Mouse (Mus musculus) embryonic facial prominence, embryonic 13.5 days (tissue): ENCODE measurements around the gene Rptn. TPM values are rescaled to one million over a fixed set of nuclear protein-coding genes. Genes with fewer than 3 reads are reported as not detected.
"Not testable (repeated sequence)": the region's sequence is repeated elsewhere in the genome, so short reads cannot be mapped to it uniquely, and the experiment has no call there.

Experiments used
- ATAC-seq: fragments of 200-750 bp; cut with Nextera tagmentation; 2 replicates; pipeline ENCODE4 v1.8.0; 2017; ENCODE audit warnings: low read depth; ENCODE audit not compliant: insufficient number of reproducible peaks, insufficient read depth, low FRiP score, low TSS enrichment
- H3K27ac ChIP-seq: fragments of 300-500 bp; sonication (generic); 2 replicates; pipeline ENCODE4 v1.5.1; 2015; ENCODE audit warnings: moderate library complexity, mild to moderate bottlenecking, inconsistent platforms
- H3K27me3 ChIP-seq: fragments of 300-500 bp; sonication (generic); 2 replicates; pipeline ENCODE4 v1.6.1; 2015; ENCODE audit warnings: mild to moderate bottlenecking, inconsistent platforms
- H3K36me3 ChIP-seq: fragments of 300-500 bp; sonication (generic); 2 replicates; pipeline ENCODE4 v1.6.1; 2015; ENCODE audit warnings: mild to moderate bottlenecking, inconsistent platforms
- H3K4me1 ChIP-seq: fragments of 300-500 bp; sonication (generic); 2 replicates; pipeline ENCODE4 v1.6.1; 2015; ENCODE audit warnings: inconsistent platforms
- H3K4me2 ChIP-seq: fragments of 300-500 bp; sonication (generic); 2 replicates; pipeline ENCODE4 v1.6.1; 2015; ENCODE audit warnings: moderate library complexity, mild to moderate bottlenecking, inconsistent platforms
- H3K4me3 ChIP-seq: fragments of 300-500 bp; sonication (generic); 2 replicates; pipeline ENCODE4 v1.5.1; 2015; ENCODE audit warnings: mild to moderate bottlenecking, inconsistent platforms
- H3K9ac ChIP-seq: fragments of 300-500 bp; sonication (generic); 2 replicates; pipeline ENCODE4 v1.6.1; 2015; ENCODE audit warnings: mild to moderate bottlenecking, inconsistent platforms
- H3K9me3 ChIP-seq: fragments of 300-500 bp; sonication (generic); 2 replicates; pipeline ENCODE4 v1.6.1; 2016; ENCODE audit warnings: inconsistent platforms
- WGBS: fragments of 180-500 bp; shearing (Covaris S2); methylation state at CpG from one replicate; pipeline ENCODE4 v1.1.7; 2015; ENCODE audit warnings: mixed read lengths; 5-methylcytosine and 5-hydroxymethylcytosine counted together
- polyA plus RNA-seq: library from polyadenylated mRNA; unstranded; fragments of >200 nt; fragmentation: Nextera tagmentation; extraction: Ambion mirVana; gene quantifications from 2 replicates; pipeline ENCODE4 v1.2.1, GENCODE M21; 2015

The Rptn gene
- polyA plus RNA-seq, 1 experiment from 2014 or later = not detected

DNA sequence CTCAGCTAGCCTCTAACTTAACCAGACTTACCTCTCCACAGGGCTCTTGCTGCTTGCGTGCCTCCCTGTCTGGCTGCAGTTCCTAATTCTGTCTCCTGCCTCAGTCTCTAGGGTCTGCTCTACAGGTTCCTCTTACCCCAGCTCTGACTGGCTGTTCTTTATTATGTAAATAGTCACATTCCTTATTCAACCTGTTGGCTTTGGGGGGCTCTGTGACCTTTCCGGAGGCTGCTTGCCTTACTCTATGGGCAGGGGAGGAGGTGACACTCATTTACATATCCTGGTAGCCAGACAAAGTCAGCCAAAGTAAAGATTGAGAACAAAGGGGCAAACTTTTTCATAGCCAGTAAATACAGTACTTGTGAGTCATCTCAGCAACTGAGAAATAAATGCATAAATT, 18.4 kb downstream of the Rptn start:
- Histone ChIP-seq H3K36me3 (no peaks in the 10 kb centered on the region), H3K9ac (no peak overlapping the region), H3K27ac (no peak overlapping the region), H3K4me3 (no peak overlapping the region), H3K4me1 (no peaks in the 10 kb centered on the region), H3K27me3 (no peaks in the 10 kb centered on the region), H3K9me3 (no peaks in the 10 kb centered on the region), H3K4me2 (no peak overlapping the region)
- no peak for ATAC-seq
- WGBS = 16% methylated on average over 2 of the region's 2 CpGs

DNA sequence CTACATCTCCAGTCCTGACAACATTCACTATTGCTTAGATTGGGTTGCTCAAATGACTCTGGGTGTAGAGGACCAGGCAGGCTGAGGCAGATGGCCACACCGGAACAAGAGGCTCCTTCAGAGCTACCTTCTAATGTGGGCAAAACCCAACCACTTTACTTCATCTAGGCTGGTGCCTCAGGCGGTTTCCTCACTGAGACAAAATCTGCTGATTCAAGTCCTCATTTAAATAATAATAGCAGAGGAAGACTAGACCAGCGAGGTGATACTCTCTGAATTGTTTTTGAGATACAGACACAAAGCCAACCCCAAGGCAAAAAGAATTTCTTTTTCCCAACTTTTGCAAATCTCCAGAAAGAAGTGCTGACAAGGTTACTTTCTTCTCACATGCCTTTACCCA, 38.2 kb downstream of the Rptn start:
- WGBS = 35% methylated on average over 3 of the region's 3 CpGs
- Histone ChIP-seq H3K27ac (no peak overlapping the region), H3K4me1 (no peaks in the 10 kb centered on the region), H3K9ac (no peak overlapping the region), H3K4me3 (no peak overlapping the region), H3K4me2 (no peak overlapping the region), H3K27me3 (no peaks in the 10 kb centered on the region), H3K9me3 (no peaks in the 10 kb centered on the region), H3K36me3 (no peaks in the 10 kb centered on the region)
- no peak for ATAC-seq

DNA sequence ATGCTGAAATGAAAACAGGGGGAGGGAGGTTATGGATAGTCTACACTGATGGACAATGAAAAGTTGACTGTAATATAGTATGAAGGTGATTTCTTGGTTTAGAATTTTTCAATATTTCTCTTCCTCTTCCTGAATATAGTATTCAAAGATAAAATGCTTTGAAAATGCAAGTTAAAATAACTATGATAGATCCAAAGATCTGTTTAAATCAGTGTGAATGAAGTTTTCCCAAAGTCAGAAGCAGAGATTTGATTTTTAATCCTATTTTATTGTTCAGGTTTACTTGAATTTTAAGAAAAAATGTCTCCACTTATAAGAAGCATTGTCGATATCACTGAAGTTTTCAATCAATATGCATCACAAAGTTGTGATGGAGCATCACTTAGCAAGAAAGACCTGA, 48.5 kb downstream of the Rptn start, which contains the start of gene Tchh:
Gene Tchh, plus strand, starts transcription at position 301 of the 400 bp plus-strand sequence.
- Histone ChIP-seq H3K4me1 (peaks cover 23% of the 10 kb centered on the region), H3K27ac (no peak within 1 kb of the TSS), H3K9me3 (no peaks in the 10 kb centered on the region), H3K27me3 (peaks cover 65% of the 10 kb centered on the region), H3K9ac (no peak within 1 kb of the TSS), H3K4me3 (peak within 1 kb of the TSS; percentile 58), H3K36me3 (no peaks in the 10 kb centered on the region), H3K4me2 (peak within 1 kb of the TSS; percentile 92)
- WGBS = 90% methylated on average over 1 of the region's 1 CpGs
- ATAC-seq = no peak

GRCm38 (mm10) chr3:93443501-93444101, 50.1 kb downstream of the Rptn start:
- under 1% methylated on average over 38 of the region's 38 CpGs for WGBS
- peak overlapping the region; percentile 58 for H3K4me3 ChIP-seq
- peak overlapping the region; percentile 66 for H3K9ac ChIP-seq
- peak overlapping the region; percentile 92 for H3K4me2 ChIP-seq
- no peaks in the 10 kb centered on the region for H3K36me3 ChIP-seq
- peaks cover 28% of the 10 kb centered on the region for H3K4me1 ChIP-seq
- H3K9me3 ChIP-seq = no peaks in the 10 kb centered on the region
- no peak overlapping the region for H3K27ac ChIP-seq
- ATAC-seq = no peak
- peaks cover 75% of the 10 kb centered on the region for H3K27me3 ChIP-seq

- WGBS = under 1% methylated on average over 56 of the region's 56 CpGs
Observed at GRCm38 (mm10) chr3:93444343-93445164, 51.1 kb downstream of the Rptn start.

DNA sequence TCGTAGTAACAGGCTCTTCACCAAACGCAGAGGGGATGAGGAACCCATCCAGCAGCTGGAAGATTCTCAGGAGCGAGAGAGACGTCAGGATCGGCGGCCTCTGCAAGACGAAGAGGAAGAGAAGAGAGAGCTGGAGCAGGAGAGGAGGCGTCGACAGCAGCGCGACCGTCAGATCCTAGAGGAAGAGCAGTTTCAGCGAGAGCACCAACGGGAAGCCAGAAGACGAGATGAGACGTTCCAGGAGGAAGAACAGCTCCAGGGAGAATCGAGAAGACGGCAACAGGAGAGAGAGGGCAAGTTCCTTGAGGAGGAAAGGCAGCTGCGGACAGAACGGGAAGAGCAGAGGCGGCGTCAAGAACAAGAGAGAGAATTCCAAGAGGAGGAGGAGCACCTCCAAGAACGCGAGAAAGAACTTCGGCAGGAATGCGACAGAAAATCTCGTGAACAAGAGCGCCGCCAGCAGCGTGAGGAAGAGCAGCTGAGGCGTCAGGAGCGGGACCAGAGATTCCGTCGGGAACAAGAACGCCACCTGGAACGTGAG, 51.7 kb downstream of the Rptn start:
- Histone ChIP-seq H3K36me3 (no peaks in the 10 kb centered on the region), H3K9ac (peak overlapping the region; percentile 66), H3K4me3 (peak overlapping the region; percentile 58), H3K27me3 (peaks cover 76% of the 10 kb centered on the region), H3K4me2 (peak overlapping the region; percentile 92), H3K27ac (0 out of 2 replicates have a peak overlapping the region, but pooled peaks have one; percentile 55), H3K9me3 (no peaks in the 10 kb centered on the region), H3K4me1 (peaks cover 28% of the 10 kb centered on the region)
- under 1% methylated on average over 36 of the region's 36 CpGs for WGBS
- no peak for ATAC-seq

More at GRCm38 (mm10) chr3:93444343-93445164, 51.1 kb downstream of the Rptn start:
- Histone ChIP-seq H3K9me3 (no peaks in the 10 kb centered on the region), H3K27ac (0 out of 2 replicates have a peak overlapping the region, but pooled peaks have one; percentile 55), H3K27me3 (peaks cover 73% of the 10 kb centered on the region), H3K4me2 (peak overlapping the region; percentile 92), H3K4me3 (peak overlapping the region; percentile 58), H3K4me1 (peaks cover 28% of the 10 kb centered on the region), H3K36me3 (no peaks in the 10 kb centered on the region), H3K9ac (peak overlapping the region; percentile 66)
- peak; percentile 74 for ATAC-seq

GRCm38 (mm10) chr3:93446128-93446755, 52.7 kb downstream of the Rptn start:
- peak overlapping the region; percentile 92 for H3K4me2 ChIP-seq
- H3K27me3 ChIP-seq = peaks cover 69% of the 10 kb centered on the region
- ATAC-seq = no peak
- peaks cover 28% of the 10 kb centered on the region for H3K4me1 ChIP-seq
- no peak overlapping the region for H3K27ac ChIP-seq
- H3K36me3 ChIP-seq = no peaks in the 10 kb centered on the region
- no peaks in the 10 kb centered on the region for H3K9me3 ChIP-seq
- under 1% methylated on average over 54 of the region's 54 CpGs for WGBS
- H3K4me3 ChIP-seq = peak overlapping the region; percentile 58
- H3K9ac ChIP-seq = peak overlapping the region; percentile 66

GRCm38 (mm10) chr3:93446756-93447137, 53.2 kb downstream of the Rptn start:
- H3K9me3 ChIP-seq = not testable (repeated sequence)

GRCm38 (mm10) chr3:93447138-93447841, 53.8 kb downstream of the Rptn start:
- WGBS = under 1% methylated on average over 59 of the region's 59 CpGs
- Histone ChIP-seq H3K9me3 (no peaks in the 10 kb centered on the region), H3K4me2 (peak overlapping the region; percentile 92), H3K4me1 (peaks cover 28% of the 10 kb centered on the region), H3K4me3 (peak overlapping the region; percentile 58), H3K27ac (peak overlapping the region; percentile 44; the same call in 1 of the 2 replicates), H3K36me3 (no peaks in the 10 kb centered on the region), H3K27me3 (peaks cover 67% of the 10 kb centered on the region), H3K9ac (peak overlapping the region; percentile 66)
- 0 out of 2 replicates have a peak, but pooled peaks have one; percentile 34 for ATAC-seq

More at GRCm38 (mm10) chr3:93446756-93447137, 53.2 kb downstream of the Rptn start:
- not testable (repeated sequence) for H3K27ac ChIP-seq, H3K36me3 ChIP-seq, ATAC-seq
- 1% methylated on average over 32 of the region's 32 CpGs for WGBS
- peak overlapping the region; percentile 58 for H3K4me3 ChIP-seq
- peaks cover 28% of the 10 kb centered on the region for H3K4me1 ChIP-seq
- peak overlapping the region; percentile 66 for H3K9ac ChIP-seq
- peak overlapping the region; percentile 92 for H3K4me2 ChIP-seq
- peaks cover 70% of the 10 kb centered on the region for H3K27me3 ChIP-seq
